Mouse (Mus musculus): Measurements from ENCODE around the gene Cyb561a3.

Cyb561a3 gene

DNA sequence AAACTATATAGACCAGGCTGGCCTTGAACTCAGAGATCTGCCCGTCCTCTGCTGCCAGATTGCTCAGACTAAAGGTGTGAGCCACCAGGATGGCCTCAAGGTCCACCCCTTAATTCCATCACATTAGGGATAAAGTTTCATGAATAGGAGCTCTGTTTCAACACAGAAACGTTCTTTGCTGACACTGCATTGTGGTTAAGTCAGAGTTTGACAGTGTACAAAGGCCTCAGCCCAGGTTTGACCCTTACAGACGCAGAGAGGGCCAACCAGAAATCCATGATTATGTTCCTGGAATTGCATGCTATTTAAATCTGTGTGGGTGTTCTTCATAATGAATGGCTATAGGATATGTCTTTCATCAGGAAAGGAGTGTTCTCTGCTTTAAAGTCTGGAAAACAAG is 13.3 kb downstream of the Cyb561a3 start:
- in situ Hi-C loops (cut with MboI, MseI), result no loop called here

DNA sequence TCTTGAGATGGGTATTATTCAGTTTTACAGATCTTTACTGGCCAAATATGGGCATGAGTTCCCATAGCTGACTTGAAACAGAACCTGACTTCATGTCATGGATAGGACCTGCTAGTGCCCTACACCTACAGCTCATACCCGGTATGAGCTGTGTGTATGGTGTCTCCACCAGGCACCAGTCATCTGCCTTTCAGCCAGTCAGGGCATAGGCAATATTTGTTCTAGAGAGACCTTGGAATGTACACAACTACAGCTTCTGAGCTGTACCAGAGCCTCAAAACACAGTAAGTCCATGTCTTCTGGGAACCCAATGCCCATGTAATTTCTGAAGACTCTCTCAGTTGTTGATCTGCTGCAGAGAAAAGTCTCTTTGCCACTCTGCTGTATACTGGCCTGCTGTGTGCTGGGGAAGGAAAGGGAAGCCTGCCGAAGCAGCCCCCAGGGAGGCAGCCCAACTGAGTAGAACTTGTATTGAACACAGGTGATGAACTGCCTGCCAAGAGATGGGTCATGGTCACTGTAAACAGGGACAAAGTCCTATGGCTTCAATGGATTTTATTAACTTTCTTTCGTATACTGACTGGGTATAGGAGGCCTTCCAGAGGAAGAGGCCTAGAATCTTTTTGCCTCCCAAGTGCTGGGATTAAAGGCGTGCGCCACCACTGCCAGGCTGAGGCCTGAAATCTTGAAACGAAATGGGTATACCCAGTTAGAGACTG is 14.8 kb downstream of the Cyb561a3 start:
- in situ Hi-C loops (cut with MboI, MseI), result no loop called here

DNA sequence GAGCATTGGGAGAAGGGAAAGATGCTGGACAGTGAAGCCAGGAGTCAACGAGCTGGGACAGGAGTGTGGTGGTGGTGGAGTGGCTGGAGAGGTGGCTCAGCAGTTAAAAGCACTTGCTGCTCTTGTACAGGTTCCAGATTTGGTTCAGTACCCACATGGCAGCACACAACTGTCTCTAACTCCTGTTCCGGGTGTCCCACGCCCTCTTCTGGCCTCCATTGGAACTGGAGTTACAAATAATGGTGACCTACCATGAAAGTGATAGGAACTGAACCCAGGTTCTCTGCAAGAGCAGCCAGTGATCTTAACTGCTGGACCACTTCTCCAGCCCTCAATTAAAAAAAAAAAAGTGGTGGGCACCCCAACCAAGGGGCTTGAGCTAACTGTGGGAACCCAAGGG is 21.2 kb downstream of the Cyb561a3 start:
- in situ Hi-C loops (cut with MboI, MseI), result no loop called here

DNA sequence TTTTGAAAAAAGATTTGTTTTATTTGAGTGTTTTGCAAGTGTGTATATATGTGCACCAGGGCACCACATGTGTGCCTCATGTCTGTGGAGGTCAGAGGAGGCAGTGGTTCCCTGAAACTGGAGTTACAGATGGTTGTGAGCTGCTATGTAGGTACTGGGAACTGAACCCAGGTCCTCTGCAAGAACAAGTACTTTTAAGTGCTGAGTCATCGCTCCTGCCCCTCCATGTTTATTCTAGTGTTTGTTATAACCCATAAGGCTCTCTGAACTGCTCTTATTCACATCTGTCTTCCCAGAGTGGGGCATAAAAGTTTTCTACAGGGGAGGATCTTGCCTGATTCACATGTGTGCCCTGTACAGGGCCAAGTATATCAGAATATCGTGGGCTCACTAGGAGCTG is 22.7 kb downstream of the Cyb561a3 start:
- in situ Hi-C loops (cut with MboI, MseI), result loop anchor here (5.0 to 25.0 kb wide), 2 partner anchors 47 to 1338 kb away; no protein-coding TSS in a partner anchor

DNA sequence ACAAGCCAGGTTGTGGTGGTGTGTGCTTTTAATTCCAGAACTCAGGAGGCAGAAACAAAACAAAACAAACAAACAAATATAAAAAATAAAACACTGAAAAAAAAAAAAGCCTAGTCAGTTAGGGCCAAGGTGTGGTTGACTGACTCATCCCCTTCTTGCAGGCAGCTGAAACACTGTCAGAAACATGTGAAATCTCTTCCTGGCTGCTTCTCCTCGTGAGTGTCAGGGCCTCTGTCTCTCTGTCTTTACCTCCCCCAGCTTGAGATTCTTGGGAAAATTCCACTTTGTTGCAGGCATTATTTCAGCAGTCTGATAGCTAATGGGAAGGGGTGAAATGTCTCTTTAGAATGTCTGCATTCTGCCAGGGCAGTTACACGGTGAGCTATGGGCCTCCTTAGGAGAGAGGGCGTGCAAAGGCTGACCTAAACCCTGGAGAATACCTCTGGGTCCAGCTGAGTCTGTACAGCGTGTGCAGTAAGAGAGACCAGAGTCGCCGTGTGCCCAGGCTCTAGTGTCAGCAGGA is 25.3 kb downstream of the Cyb561a3 start:
- in situ Hi-C loops (cut with MboI, MseI), result loop anchor here (5.0 to 25.0 kb wide), 2 partner anchors 50 to 1335 kb away; no protein-coding TSS in a partner anchor

DNA sequence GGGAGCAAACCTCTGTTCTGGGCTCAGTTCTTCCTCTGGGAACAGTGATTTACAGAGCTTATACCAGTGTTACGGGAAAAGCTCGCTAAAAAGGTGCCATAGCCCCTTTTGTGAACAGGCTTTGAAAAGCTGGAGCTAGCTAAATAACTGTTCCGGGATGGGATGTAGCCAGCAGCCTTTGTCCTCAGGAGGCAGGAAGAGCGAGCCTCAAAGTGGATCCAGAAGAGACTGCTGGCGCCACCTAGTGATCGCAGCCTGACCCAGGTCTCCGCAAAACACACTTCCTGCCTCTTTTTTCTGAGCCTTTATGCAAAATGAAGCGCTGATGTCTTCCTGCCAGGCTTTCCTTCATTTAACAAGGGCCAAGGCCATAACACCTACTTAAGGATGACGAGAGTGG is 25.8 kb downstream of the Cyb561a3 start:
- in situ Hi-C loops (cut with MboI, MseI), result loop anchor here (5.0 to 25.0 kb wide), 2 partner anchors 50 to 1335 kb away; no protein-coding TSS in a partner anchor

DNA sequence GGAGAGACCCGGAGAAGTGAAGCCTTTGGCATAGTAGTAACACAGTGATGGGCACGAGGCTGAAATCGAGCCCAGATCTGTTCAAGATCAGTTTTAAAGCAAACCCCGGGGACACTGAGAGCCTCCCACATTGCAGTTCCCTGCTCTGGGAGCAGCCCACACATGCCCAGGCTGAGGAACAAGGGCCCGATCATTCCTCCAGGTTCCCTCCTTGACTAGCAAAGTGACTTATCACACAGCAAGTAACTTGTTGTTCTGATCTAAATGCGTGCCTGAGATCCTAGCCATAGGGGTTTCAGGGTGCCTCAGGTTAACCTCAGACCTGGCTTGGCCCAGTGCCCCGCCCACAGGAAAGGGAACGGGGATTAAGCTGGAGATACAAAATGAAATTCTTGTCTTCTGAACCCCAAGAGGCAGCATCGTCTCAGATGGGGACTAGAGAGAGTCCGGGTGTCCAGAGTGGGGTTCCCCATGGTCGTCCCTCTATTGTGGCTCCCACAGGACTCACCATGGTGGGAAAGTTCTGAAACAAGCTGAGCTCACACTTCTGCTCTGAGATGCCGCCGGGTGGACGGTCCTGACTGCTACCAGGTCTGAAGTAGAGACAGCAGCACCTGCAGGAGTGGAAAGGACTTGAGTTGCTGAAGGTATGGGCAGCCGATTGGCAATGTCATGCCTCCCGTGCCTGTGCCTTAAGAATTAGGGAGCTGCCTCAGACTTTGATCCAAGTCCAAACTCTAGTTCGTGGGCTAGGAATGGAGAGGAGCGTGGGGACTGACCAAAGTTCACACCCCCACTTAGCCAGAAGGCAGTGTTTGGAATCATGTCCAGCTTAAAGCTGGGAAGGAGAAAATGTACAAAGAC is 26.9 kb downstream of the Cyb561a3 start:
- in situ Hi-C loops (cut with MboI, MseI), result loop anchor here (5.0 to 25.0 kb wide), 2 partner anchors 52 to 1333 kb away; no protein-coding TSS in a partner anchor

DNA sequence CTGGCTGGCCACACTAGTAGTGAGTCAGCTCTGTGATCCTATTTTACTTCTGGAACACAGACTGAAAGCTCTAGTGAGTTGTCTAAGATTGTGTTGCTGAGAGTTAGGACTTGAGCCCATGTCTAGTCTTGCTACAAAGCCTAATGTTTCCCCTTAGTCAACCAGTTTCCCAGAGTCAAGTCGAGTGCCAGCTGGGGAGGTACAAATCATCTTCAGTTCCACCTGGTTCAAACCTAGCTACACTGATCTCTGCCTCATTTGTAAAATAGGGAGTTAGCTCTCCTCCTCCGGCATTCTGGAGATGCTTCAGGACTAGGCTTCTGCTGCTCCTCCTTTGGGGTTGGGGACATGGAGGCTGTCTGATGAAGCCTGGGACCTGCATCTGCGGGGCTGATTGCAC is 27.6 kb downstream of the Cyb561a3 start:
- in situ Hi-C loops (cut with MboI, MseI), result loop anchor here (5.0 to 25.0 kb wide), 2 partner anchors 52 to 1333 kb away; no protein-coding TSS in a partner anchor

DNA sequence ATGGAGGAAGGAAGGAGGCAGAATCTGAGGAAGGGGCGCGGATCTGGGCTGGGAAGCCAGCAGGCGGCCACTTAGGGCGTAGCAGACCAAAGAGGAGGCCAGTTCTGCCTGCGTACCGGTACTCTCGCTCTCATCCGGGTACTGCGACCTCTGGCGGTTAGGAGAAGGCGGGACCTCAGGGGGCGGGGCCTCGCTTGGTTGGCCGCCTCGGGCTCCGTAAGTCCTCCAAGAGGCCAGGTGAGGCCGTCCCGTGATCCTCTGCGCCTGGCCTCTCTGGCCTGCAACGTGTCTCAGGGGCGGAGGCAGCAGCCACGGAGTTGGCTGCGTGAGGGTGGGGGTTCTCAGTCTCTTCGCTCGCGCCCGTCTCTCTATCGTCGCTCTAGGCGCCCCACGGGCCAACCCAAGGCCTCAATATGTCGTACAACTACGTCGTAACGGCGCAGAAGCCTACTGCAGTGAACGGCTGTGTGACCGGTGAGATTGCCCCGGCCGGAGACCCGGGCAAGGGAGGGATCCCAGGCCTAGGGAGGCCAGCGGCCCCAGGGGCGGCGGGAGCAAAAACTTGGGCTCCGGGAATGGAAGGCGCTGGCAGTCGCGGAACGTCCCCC is 28.4 kb downstream of the Cyb561a3 start, which contains the start of the genes Ddb1 and Tkfc:
Ddb1 (plus strand) TSS at position 35 of the 608 bp plus-strand sequence.
Tkfc (minus strand) TSS at position 362 of the 608 bp plus-strand sequence.
- in situ Hi-C loops (cut with MboI, MseI), result loop anchor here (25.0 kb wide), 1 partner anchor 1332 kb away; no protein-coding TSS in a partner anchor

DNA sequence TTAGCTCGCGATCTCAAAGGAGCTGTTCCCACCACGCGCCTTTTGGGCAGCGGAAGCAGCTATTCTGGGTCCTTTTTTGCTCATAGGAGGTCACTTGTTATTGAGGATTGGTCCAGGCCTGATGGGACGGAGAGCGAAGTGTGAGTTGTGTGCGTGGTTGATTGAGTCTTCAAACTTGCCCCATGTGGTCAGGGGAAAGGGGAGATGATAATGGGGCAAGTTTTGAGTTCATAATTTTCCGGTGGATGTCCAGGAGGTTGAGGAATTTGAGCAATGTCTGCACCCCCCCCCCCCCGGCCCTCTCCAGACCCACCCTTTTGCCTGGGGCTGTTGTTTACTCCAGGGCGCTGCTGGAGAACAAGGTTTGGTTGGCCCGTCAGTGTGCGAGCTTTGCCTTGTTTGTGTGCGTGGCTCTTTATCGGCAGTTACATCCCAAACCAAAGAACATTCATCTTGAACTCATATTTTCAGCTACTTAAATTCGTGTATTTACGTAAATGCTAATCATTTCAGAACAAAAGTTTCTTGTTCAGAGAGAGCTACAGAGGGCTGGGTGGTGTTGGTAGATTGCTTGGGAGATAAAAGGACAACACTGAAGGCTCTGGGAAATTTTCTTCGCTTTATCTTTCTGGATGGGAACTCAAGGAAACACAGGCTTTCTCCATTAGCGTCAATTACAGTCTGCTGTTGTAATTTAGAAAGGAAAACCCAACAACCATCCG is 29.1 kb downstream of the Cyb561a3 start:
- in situ Hi-C loops (cut with MboI, MseI), result loop anchor here (25.0 kb wide), 1 partner anchor 1331 kb away; no protein-coding TSS in a partner anchor

DNA sequence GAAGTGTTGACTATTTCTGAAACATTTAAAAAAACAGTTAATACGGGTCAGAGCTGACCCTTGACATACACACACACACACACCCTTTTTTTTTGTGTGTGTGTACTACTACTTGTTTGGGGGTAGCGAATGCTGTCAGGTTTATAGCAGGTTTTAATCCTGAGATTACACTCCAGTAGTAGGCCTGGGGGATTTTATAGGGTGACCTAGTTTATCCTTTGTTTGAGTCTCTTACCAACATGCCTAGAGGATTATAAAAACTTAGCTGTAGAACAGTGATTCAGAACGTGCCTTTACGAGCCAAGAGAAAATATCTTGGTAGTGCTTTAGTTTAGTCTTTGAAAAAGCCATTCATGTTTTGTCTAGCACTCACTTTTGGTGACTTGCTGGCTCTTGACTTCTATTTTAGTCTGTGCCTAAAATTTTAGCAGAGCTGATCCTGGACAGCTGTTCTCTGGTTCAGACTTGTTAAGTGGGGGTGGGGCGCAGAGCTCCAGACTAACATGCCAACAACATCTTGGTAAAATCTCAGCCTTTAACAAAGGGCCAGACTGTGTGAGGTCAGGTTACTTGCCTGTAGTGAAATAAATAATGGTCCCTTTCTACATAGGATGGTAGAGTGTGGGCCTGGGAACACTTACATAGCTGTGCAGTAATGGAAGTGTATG is 31.7 kb downstream of the Cyb561a3 start:
- in situ Hi-C loops (cut with MboI, MseI), result loop anchor here (25.0 kb wide), 1 partner anchor 1329 kb away; no protein-coding TSS in a partner anchor

DNA sequence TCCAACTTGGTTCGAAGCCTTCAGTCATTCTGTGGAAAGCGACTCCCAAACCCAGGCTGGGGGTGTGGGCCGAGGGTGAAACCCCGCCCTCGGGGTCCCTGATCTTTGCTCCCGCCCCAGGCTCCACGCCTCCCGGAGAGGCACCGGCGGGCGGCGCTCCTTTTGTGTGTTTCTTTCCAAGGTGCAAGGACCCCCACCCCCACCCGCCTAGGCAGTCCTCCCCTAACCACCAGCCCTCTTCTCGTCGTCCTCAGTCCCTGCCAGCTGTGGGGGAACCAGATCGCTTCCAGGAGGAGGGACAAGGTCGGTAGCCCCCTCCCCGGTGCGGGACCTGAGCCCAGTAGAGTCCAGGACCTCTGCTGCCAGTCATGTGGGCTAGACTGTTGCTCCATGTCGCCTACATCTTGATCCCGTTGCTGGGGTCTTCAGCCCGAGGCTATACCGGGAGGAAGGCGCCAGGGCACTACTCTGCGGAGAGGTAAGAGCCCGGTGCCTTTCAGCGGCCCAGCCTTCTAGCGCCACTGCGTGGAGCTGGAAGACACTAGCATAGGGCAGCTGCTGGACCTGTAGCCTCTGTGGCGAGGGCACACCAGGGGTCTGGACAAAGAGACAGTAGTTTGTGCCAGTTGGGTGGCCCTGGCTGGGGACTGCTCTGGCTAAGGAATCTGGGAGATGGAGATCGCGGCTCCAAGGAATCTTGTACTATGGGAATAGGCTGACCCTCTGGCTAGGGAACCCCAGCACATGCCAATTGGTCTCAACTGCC is 57.3 kb downstream of the Cyb561a3 start, which contains the start of gene Vwce:
Vwce (plus strand) TSS at position 108 of the 766 bp plus-strand sequence.
- in situ Hi-C loops (cut with MboI, MseI), result no loop called here

DNA sequence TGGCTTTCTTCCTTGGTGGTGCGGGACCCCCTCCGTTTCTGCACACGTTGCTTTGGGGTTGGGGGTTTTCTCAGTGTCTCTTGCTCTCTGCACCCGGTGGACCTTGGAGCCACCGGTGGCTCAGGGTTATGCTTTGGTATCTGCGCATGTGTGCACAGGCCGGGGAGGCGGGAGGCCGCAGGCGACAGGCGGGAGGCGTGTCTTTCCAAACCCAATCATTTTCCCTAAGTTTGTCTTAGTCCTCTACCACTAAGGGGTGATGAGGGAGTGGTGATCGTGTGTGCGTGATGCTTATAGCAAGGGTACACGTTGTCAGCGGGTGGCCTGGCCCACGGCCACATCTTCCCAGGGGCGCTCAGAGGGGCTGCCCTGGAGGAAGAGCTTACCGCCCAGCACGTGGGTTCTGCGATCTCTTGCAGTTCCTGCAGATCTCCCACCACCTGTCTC is 57.9 kb downstream of the Cyb561a3 start:
- in situ Hi-C loops (cut with MboI, MseI), result no loop called here

DNA sequence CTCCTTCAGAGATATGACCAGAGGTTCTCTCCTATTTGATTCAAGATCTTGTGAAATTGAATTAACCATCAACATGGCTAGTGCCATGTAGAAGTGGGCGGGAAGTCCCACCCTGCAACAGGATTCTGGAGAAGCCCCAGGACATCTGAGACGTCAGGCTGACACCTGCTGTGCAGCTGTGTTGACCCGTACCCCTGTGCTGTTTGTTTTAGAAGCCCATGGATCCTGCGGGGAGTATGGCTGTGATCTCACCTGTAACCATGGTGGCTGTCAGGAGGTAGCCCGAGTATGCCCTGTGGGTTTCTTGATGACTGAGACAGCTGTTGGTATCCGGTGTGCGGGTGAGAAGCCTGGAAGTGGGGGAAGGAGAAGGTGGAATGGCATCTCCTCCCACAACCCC is 60.9 kb downstream of the Cyb561a3 start:
- in situ Hi-C loops (cut with MboI, MseI), result no loop called here

DNA sequence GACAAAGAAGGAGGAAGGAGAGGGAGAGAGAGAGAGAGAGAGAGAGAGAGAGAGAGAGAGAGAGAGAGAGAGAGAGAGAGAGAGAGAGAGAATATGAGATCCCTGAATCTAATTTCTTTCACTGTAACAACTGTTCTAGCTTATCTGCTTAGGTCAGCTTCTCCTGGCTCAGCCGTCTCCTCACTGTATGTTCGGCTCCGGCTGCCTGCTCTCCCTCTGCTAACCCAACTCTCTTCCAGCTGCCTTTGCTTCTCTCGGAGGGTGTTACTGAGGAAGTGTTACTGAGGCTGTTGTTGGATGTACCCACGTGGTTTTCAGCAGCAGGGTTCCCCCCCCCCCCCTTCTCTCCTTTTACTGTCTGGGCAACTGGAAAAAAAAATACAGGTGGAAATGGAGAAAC is 63.1 kb downstream of the Cyb561a3 start:
- in situ Hi-C loops (cut with MboI, MseI), result no loop called here

DNA sequence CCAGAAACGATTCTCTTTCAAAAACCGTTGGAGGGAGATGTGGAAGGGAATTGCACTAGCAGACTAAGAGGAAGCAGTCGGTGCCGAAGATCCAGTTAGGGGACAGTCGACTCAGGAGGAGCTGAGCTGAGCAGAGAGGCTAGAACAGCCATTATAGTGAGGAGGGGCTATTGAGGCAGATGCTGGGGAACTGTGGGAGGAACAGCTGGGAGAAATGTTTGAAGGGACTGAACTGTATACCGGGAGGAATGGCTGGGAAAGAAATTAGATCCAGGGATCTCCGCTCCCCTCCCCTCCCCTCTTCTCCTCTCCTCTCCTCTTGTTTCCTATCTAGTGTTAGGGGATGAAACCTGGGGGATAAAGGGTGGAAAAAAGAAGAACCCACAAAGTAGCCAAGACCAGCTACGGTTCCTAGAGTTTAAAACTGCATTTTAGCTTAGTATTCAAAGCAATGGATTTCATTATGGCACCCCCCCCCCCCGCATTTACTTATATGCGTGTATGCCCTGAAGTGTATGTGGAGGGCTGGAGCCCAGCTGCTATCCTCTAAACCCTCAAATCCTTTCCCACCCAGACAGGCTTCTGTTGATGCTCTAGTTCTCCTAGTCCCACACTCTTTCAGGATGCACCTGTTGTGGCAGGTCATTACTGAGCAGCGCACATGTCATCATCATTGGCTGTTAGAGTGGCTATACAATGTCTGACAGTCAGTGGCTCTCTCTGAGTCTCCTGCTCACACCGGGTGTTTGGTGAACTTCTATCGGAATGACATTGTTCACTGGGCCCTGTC is 63.8 kb downstream of the Cyb561a3 start:
- in situ Hi-C loops (cut with MboI, MseI), result no loop called here
